Mouse (Mus musculus): ENCODE data around the gene Ms4a6b.
"Not testable (repeated sequence)": the region's sequence is repeated elsewhere in the genome, so short reads cannot be mapped to it uniquely, and the experiment has no call there.

Ms4a6b gene

DNA sequence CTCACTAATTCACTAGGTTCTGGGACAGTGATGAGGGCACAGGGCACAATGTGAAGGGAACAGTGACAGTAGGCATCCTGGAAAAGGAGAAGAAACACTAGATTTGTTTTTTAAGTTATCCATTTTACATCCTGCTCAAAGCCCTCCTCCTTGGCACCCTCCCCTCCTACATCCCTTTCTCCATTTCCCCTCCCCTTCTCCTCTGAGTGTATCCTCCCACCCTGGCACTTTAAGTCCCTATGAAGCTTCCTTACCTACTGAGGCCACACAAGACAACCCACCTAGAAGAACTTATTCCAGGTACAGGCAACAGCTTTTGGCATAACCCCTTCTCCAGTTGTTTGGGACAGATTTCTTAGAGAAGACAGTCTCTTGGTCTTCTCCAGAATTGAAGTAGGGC, at the start of gene Ms4a6b:
Gene Ms4a6b (plus strand): TSS at position 267 of the 400 bp plus-strand sequence.
- no peak for DNase-seq (ENCODE audit: low read depth, low spot score)

DNA sequence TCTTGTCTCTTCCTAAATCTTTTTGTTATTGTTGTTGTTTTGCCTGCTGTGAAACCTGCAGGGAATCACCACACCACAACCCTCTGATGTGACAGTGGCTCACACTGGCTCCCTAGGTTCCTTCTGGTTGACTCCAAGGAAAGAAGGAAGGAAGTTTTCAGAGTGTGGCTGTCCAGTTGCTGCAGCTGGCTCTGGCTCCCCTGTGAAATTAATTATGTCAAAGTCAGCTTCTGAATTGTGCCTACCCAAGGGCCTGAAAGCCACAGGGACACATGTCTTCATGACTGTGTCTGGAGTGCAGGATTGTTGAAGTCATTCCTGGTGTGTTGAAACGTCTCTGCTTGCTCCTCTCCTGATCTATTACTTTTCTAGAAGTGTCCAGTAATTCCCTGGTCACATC, 48.0 kb upstream of the Ms4a6b start:
- DNase-seq (ENCODE audit: low read depth, low spot score): not testable (repeated sequence)

DNA sequence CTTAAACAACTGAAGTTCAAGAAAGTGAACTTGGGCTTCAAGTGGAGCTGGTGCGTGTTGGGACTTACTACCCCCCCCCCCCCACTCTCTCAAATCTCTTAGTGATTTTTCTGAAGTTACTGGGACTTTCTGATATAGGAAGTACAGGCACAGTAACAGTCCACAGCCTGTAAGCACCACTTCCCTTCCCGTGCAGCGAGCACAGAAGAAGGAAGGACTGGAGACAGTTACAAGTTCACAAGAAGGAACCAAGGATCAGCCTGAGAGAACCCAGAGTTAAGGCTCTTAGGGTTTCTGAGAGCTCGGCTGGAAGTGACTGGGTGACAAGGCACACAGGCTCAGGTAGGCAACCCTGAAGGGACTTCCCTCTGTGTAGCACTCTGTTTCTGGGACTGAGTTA, 47.1 kb upstream of the Ms4a6b start, which contains the start of gene Ms4a6c:
Gene Ms4a6c (plus strand): TSS at position 152 of the 400 bp plus-strand sequence.
- DNase-seq (ENCODE audit: low read depth, low spot score): not testable (repeated sequence)

DNA sequence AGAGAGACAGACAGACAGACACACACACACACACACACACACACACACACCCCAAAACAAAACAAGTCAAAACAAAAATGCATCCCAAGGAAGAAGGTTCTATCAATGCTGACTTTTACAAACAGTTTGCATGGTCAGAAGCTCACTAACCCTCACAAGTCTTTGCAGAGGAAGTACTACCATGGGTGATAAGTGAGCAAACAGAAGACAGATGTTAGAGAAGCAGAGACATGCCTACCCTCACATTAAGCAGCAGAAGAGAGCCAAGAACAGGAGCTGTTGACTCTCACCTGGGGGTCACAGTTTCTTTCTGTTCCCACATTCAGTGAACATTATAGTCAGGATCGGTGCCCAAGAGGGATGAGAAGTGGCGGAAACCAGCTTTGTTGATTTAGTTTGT, 36.6 kb upstream of the Ms4a6b start:
- DNase-seq (ENCODE audit: low read depth, low spot score): no peak

DNA sequence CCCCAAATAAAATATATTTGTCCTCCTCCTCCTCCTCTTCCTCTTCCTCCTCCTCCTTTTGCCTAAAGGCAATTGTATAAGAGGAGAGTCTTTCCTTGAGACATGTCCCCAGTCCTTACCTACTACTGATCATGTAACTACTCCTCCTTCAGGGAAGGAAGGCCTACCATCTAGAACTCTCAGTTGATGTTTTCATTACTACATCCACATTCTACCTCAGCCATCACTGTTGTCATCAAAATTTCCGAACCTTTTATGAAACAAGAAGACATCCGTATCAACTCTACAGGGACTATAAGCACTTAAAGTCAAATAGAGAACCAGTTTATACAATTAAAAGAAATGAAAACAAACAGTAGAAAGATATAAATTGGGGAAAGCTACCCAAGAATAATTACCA, 33.6 kb upstream of the Ms4a6b start:
- DNase-seq (ENCODE audit: low read depth, low spot score): no peak

DNA sequence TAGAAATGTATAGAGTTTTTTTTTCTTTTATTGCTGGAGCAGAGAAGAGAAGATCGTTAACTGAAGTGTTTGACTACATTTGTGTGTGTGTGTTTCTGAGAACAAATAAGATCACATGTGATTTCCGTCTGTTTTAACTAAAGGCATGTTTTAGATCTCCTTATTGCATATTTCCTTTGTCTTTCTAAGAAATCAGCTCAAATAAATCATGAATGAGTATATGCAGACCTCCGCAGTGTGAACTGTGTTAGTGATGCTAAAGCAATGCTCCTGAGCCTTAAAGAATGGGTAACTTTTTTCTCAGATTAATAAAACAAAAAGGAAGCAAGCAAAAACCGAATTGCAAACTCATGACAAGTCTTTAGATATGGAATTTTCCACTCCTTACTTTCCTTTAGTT, 32.4 kb upstream of the Ms4a6b start:
- no peak for DNase-seq (ENCODE audit: low read depth, low spot score)

DNA sequence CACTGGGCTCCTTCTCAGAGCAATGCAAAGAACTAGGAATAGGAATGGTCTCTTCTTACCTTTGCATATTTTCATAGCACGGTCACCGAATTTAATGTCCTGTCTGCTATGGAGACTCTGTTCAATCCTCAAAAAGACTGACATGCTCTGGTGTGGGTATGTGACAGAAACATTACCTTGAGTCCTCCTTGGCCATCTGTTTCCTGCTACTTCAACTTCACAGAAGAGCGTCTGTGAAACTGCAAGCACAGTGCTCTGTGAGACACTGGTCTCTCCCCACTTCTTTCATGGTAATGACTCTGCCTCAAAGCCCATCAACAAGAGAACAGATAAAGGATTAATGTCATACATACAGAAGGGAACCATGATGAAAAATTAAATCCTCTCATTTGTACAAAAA, 31.9 kb upstream of the Ms4a6b start:
- no peak for DNase-seq (ENCODE audit: low read depth, low spot score)

DNA sequence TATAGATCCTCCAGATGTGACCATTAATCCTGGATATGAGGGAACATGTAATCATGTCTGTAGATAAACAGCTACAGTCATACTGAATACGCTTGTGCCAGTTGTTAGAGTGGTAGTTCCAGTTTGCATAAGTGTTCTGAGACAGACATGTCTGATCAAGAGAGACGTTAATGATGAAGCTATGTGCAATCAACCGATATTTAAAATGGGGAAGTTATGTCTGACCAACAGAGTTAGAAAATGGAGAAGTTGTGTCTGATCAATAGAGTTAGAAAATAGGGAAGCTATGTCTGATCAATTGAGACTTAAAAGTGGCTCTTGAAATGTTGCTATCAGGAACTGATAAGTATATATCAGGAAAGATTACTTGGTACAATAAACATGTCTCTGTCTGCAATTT, 31.0 kb upstream of the Ms4a6b start:
- no peak for DNase-seq (ENCODE audit: low read depth, low spot score)

DNA sequence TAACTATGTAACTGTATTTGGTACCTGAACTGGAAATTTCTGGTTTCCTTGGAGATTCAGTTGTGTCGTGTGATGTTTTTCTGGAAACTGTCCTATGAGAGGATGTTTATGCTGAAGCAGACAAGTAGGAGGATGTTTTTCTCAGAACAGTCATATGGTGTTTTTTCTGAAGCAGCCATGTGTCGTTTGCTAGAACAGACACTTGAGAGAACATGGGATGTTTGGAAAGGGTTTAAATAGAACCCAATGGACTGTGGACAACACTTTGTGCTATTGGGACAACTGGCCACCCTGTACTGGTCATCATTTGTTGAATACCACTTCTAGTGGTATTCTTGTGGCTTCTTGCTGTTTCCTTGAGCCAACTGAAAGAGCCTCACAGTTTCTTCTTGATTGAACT, 30.6 kb upstream of the Ms4a6b start, which contains the start of gene Gm8369:
Gene Gm8369 (plus strand): TSS at position 193 of the 400 bp plus-strand sequence.
- DNase-seq (ENCODE audit: low read depth, low spot score): no peak

DNA sequence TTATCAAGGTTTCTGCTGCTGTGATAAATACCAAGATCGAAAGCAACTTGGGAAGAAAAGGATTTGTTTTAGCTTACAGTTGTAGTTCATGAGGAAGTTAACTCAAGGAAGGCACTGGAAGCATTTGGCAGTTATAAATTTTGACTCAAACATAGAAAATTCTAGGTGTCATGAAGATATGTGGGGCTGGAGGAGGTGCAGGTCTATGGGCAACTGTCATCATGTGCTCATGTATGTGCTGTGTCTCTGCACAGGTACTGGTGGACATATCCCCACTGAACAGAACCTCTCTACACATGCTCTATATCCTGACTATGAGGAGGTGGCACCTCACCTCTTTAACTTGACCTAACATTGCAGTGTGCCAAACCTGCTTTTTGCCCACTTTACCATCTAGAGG, 29.7 kb upstream of the Ms4a6b start:
- no peak for DNase-seq (ENCODE audit: low read depth, low spot score)

DNA sequence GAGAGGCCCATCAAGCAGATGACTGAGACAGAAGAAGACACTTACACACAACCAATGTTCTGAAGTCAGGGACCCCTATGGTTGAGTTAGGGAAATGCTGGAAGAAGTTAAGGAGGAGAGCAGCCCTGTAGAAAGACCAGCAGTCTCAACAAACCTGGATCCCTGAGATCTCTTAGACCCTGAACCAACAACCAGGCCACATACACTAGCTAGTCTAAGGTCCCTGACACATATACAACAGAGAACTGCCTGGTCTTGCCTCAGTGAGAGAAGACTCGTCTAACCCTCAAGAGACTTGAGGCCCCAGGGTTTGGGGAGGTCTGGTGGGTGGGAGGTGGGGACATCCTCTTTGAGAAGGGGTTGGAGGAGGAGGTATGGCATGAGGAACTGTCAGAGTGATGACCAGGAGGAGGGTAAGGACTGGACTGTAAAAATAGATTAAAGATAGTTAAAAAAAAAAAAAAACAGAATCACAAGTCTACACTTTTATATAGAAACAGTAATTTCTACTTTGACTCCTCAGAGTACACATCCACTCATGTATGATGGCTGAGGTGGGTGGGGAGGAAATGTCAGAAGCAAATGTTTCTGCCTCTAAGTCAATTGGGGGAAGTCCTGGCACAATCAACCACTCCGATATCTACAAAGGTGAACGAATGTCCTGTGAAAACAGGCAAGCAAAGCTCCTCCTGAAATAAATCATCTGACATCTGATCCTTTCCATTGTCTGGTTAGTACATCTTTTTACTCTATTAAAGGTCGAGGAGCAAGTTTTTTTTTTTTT, 24.7 kb upstream of the Ms4a6b start:
- DNase-seq (ENCODE audit: low read depth, low spot score): no peak

DNA sequence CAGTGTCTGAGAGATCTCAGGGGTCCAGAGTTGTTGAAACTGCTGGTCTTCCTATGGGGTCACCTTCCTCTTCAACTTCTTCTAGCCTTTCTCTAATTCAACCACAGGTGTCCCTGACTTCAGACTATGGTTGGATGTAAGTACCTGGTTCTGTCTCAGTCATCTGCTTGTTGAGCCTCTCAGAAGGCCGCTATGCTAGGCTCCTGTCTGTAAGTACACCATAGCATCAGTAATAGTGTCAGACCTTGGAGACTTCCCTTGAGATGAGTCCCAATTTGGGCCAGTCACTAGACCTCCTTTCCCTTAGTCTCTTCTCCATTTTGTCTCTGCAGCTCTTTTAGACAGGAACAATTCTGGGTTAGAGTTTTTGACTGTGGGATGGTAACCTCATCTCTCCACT, 23.6 kb upstream of the Ms4a6b start:
- DNase-seq (ENCODE audit: low read depth, low spot score): no peak

DNA sequence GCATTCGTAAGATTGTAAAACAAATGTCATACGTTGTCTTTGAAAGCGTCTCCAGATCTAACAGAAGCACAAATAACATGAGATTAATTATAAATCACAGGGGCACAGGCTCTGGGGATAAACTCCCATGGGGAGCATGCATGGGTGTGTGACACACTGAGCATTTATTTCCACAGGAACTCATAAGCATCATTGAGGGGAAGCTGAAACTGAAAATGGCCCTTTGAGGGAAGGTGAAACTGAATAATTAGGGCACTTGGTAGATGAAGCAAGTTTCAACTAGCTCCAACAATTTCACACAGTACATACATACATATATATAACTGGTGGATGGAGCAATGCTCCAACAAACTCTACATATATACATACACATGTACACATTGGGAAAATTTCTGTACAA, 21.8 kb upstream of the Ms4a6b start:
- DNase-seq (ENCODE audit: low read depth, low spot score): no peak

DNA sequence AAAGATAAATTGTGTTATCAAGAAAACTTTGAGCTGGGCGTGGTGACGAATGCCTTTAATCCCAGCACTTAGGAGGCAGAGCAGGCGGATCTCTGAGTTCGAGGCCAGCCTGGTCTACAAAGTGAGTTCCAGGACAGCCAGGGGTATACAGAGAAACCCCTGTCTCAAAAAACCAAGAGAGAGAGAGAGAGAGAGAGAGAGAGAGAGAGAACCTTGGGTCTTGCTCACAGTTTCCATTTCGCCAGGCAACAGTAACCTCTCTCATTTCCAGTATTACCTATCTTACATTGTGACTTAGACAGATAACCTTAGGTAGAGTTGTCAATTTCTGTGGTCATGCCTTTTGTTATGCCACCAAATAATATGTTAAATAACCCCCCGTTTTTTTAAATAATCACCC, 20.0 kb upstream of the Ms4a6b start:
- no peak for DNase-seq (ENCODE audit: low read depth, low spot score)

DNA sequence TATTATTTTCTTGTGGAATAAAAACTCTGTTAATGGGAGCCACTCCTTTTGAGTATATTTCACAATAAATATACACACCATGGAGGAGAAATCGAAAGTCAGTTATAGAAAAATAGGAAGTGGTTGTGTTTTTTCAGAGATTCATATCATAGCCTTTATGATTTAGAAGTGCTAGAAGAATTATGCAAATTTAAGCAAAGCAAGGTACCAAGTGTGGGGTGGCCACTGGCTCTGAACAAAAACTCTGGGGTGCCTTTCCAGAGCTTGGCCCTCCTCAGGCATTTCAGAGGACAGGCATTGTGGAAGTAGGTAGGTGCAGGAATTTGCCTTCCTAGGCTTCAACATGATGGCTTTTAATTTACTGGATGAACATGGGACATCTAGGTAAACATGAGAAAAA, 19.0 kb upstream of the Ms4a6b start:
- DNase-seq (ENCODE audit: low read depth, low spot score): not testable (repeated sequence)

DNA sequence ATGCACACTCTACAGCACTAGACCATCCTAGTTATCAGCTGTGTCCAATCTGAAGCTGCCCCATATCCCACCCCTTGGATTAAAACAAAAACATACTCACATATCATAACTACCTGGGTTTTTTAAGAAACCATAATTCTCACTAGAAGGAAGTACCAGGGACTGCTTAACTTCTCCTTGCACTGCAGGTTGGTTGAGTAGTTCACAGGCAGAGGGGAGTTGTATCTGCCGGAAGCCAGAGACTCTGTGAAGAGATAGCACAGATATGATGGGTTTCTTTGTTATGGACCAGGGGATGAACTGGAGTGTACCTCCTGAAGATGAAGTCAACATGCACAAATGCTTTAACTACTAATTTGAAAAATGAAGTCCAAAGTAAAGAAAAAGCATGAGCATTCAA, 15.5 kb upstream of the Ms4a6b start:
- no peak for DNase-seq (ENCODE audit: low read depth, low spot score)

DNA sequence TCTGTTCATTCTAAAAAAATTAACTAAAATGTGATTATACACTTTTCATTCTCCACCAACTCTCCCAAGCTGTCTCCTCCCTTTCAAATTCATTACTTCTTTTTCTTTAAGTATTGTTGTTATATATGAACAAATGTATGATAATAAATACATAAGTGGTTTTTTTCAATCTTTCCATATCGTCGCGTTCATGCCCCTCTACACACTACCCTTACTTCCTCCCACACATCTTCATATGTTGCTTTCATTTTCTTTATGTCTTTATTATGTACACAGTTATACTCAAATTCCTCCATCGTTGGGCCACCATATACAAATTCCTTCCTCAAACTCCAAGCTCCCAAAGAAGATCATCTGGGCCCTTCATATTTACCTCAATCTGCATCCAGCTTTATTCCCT, 15.0 kb upstream of the Ms4a6b start:
- DNase-seq (ENCODE audit: low read depth, low spot score): no peak

DNA sequence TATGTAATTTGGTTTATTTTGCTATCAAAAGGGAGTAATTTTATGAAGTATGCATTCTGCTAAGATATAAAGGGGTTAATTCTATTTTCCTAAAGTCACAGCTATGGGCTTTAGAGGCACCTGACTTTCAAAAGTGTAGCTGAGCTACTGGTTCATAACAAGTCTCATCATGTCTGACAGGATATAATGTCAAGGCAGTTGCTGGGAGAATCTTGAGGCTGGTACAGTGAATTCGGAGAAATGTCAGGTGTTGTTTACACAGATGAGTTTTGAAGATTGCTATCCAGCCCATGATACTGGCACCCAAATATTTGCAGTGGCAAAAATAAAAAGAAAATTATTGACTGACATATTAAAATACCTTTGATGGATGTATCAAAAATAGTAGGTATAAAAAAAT, 11.5 kb upstream of the Ms4a6b start:
- DNase-seq (ENCODE audit: low read depth, low spot score): no peak

DNA sequence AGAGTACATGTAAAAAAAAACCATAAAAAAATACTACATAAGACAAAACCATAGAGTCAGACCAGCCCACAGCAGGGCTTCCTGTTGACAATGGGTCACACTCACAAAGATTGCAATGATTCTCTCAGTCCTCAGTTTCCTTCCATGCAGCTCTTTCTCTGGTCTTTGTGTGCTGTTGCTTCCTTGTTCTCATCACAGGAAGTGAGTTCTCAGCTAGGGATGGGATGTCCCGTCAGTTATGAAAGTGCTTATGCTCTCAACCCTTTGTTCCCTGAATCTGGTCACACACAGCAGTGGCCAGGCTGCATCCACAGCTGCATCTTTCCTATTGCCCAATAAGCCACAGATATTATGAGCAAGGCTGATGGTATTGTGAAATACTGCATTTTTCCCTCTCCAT, 2.9 kb upstream of the Ms4a6b start:
- no peak for DNase-seq (ENCODE audit: low read depth, low spot score)

DNA sequence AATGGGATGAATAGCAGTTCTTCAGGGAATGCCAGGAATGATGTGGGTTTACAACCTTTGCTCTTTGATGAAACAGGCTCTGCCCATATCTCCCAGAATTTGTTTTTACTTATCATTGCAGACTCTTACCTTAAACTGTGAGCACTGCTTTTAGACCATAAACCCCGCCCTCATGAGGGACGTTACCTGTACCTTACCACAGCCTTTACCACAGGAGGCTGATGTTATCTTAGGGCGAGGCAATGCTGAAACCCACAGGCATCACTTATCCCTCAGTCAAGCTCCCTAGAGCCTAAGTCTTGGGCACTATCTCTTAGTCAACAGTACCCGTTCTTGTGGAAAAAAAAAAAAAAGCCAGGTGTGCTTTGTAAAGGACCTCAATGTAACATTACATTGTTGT, 533 bp downstream of the Ms4a6b start:
- no peak for DNase-seq (ENCODE audit: low read depth, low spot score)

DNA sequence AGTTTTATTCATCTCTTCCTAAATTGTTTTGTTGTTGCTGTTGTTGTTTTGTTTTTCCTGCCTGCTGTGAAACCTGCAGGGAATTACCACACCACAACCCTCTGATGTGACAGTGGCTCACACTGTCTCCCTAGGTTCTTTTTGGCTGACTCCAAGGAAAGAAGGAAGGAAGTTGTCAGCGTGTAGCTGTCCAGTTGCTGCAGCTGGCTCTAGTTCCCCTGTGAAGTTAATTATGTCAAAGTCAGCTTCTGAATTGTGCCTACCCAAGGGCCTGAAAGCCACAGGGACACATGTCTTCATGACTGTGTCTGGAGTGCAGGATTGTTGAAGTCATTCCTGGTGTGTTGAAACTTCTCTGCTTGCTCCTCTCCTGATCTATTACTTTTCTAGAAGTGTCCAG, 1.1 kb downstream of the Ms4a6b start:
- DNase-seq (ENCODE audit: low read depth, low spot score): not testable (repeated sequence)

DNA sequence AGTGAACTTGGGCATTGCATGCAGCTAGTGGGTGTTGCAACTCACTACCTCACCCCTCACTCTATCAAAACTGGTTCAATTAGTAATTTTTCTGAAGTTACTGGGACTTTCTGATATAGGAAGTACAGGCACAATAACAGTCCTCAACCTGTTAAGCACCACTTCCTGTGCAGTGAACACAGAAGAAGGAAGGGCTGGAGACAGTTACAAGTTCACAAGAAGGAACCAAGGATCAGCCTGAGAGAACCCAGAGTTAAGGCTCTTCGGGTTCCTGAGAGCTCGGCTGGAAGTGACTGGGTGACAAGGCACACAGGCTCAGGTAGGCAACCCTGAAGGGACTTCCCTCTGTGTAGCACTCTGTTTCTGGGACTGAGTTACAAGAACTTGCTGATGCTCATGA, 2.0 kb downstream of the Ms4a6b start:
- not testable (repeated sequence) for DNase-seq (ENCODE audit: low read depth, low spot score)

DNA sequence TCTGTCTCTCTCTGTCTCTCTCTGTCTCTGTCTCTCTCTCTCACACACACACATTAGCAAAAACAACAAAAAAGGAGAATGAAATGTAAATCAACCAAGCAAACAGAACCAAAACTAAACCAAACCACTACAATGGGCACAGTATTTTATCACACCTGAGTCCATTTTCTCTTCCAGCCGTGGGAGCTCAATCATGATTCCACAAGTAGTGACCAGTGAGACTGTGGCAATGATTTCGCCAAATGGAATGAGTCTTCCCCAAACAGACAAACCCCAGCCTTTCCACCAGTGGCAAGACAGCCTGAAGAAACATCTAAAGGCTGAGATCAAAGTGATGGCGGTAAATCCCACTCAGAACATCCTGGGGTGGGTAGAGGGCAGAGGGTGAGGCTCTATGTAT, 3.8 kb downstream of the Ms4a6b start:
- DNase-seq (ENCODE audit: low read depth, low spot score): no peak

DNA sequence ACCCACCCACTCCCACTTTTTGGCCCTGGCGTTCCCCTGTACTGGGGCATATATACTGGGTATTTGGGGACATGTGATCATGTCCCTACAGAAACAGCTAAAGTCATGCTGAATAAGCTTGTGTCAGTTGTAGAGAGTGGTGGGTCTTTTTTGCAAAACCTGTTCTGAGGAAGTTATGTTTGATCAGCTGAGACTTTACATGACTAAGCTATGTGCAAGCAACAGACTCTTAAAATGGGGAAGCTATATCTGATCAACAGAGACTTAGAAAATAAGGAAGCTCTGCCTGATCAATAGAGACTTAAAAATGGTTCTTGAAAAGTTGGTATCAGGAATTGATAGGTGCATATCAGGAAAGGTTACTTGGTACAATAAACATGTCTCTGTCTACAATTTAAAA, 17.1 kb downstream of the Ms4a6b start:
- DNase-seq (ENCODE audit: low read depth, low spot score): no peak
